In the genomic region with DNA sequence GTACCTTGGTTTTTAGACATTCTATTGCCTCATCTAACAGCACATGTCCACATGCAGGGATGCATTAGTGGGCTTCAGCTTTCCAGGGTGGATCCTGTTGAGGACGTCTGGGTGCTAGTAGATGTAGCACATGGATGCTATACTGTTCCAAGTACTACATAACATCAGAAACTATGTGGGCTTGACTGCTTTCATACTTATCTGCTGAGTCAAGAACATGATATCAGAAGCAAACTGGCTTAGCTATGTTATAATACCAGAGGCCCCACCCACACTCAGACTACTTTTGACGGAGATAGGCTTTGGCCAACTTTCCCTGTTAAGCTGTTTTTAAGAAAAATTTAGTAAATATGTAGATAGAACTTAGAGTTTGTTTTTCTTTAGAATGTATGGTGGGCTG, we compare ENCODE assay signal across 21 mouse cellular contexts. TPM values are rescaled to one million over a fixed set of nuclear protein-coding genes. Genes with fewer than 3 reads are reported as not detected.
DNase-seq lines count a peak whose midpoint lies in the region; ATAC-seq and TF ChIP-seq lines count a peak whose summit lies in the region.
"Had no signal": no experiment of that assay in that cellular context is flagged by ENCODE, and none has a peak within 500 bp of the region (broad histone marks: within the 10 kb centered on the region; RNA-seq: fewer than 3 reads in every experiment).

No protein-coding gene starts in this region.

- no peak overlapping the region for H3K9ac ChIP-seq in midbrain, embryonic 11.5 days (ENCODE audit: low read length)
- no peak overlapping the region for H3K9ac ChIP-seq in hindbrain, embryonic 13.5 days
- H3K9ac ChIP-seq: midbrain, embryonic 13.5 days; neural tube, embryonic 13.5 days had no signal

- WGBS in heart, embryonic 10.5 days: 81% methylated on average over 2 of the region's 2 CpGs
- 93% methylated on average over 2 of the region's 2 CpGs for WGBS in midbrain, embryonic 10.5 days
- WGBS in midbrain, embryonic 11.5 days: 80% methylated on average over 2 of the region's 2 CpGs
- WGBS in hindbrain, embryonic 13.5 days: 89% methylated on average over 2 of the region's 2 CpGs

- peaks cover 54% of the 10 kb centered on the region for H3K36me3 ChIP-seq in heart, embryonic 10.5 days
- H3K36me3 ChIP-seq in midbrain, embryonic 10.5 days: peaks cover 58% of the 10 kb centered on the region
- peaks cover 20% of the 10 kb centered on the region for H3K36me3 ChIP-seq in midbrain, embryonic 11.5 days (ENCODE audit: control insufficient read depth, insufficient read depth, low read length)
- H3K36me3 ChIP-seq in hindbrain, embryonic 13.5 days: peaks cover 26% of the 10 kb centered on the region

- no peak for ATAC-seq in midbrain, embryonic 11.5 days (ENCODE audit: low FRiP score)
- peak; percentile 53 for ATAC-seq in megakaryocyte progenitor cell, adult 5-6 weeks (replicated peaks; ENCODE audit: poor library complexity)
- ATAC-seq in hindbrain, embryonic 13.5 days (ENCODE audit: low FRiP score): no peak
- ATAC-seq: inflammation-experienced regulatory T-cells, adult 6 months; midbrain, embryonic 13.5 days; Patski had no signal

- H3K27me3 ChIP-seq in heart, embryonic 10.5 days (ENCODE audit: insufficient read depth, poor library complexity, severe bottlenecking): peaks cover 5% of the 10 kb centered on the region
- peaks cover 8% of the 10 kb centered on the region; the same call in 1 of the 2 replicates for H3K27me3 ChIP-seq in midbrain, embryonic 10.5 days (ENCODE audit: low read depth, poor library complexity, severe bottlenecking)
- H3K27me3 ChIP-seq in midbrain, embryonic 11.5 days (ENCODE audit: control insufficient read depth, insufficient read depth, low read length): peaks cover 2% of the 10 kb centered on the region; the same call in 1 of the 2 replicates
- peaks cover 4% of the 10 kb centered on the region; the same call in 1 of the 2 replicates for H3K27me3 ChIP-seq in hindbrain, embryonic 13.5 days
- H3K27me3 ChIP-seq: Patski had no signal

- DNase-seq in heart, embryonic 10.5 days (ENCODE audit: low spot score): no peak
- no peak for DNase-seq in heart, adult 18-20 months
- DNase-seq in midbrain, embryonic 10.5 days (ENCODE audit: low spot score): no peak
- DNase-seq in midbrain, embryonic 11.5 days (ENCODE audit: low spot score, missing footprints): no peak
- DNase-seq in frontal cortex, postnatal 36 days (ENCODE audit: low spot score in 2 of 2): no peak
- DNase-seq: adrenal gland, adult 8-10 months; cerebellum, adult 8-10 months; kidney, postnatal 25 days; layer of hippocampus, postnatal 36 days had no signal

- H3K4me3 ChIP-seq in heart, embryonic 10.5 days: 0 out of 2 replicates have a peak overlapping the region, but pooled peaks have one; percentile 5
- H3K4me3 ChIP-seq in midbrain, embryonic 10.5 days: peak overlapping the region; percentile 27; the same call in 1 of the 2 replicates
- no peak overlapping the region for H3K4me3 ChIP-seq in midbrain, embryonic 11.5 days (ENCODE audit: low read depth, low read length)
- peak overlapping the region; percentile 5; the same call in 1 of the 2 replicates for H3K4me3 ChIP-seq in embryonic fibroblast, embryonic 13.5 days (ENCODE audit: insufficient read depth, low read length)
- H3K4me3 ChIP-seq in hindbrain, embryonic 13.5 days: no peak overlapping the region
- H3K4me3 ChIP-seq: neural tube, embryonic 13.5 days had no signal

- no peak for TF ChIP-seq CTCF in embryonic fibroblast, embryonic 13.5 days (IDR thresholded peaks at IDR 0.05; ENCODE audit: borderline replicate concordance, insufficient read depth, low read length)

- H3K27ac ChIP-seq in heart, embryonic 10.5 days: no peak overlapping the region
- no peak overlapping the region for H3K27ac ChIP-seq in midbrain, embryonic 10.5 days (replicated peaks)
- H3K27ac ChIP-seq in midbrain, embryonic 11.5 days (ENCODE audit: low read depth, low read length): no peak overlapping the region
- no peak overlapping the region for H3K27ac ChIP-seq in embryonic fibroblast, embryonic 13.5 days (ENCODE audit: insufficient read depth, low read length)
- no peak overlapping the region for H3K27ac ChIP-seq in hindbrain, embryonic 13.5 days
- H3K27ac ChIP-seq: midbrain, embryonic 13.5 days; neural tube, embryonic 13.5 days had no signal

- peaks cover 13% of the 10 kb centered on the region for H3K4me1 ChIP-seq in heart, embryonic 10.5 days
- H3K4me1 ChIP-seq in midbrain, embryonic 10.5 days: peaks cover 21% of the 10 kb centered on the region
- H3K4me1 ChIP-seq in midbrain, embryonic 11.5 days (ENCODE audit: control insufficient read depth, insufficient read depth, low read length): peaks cover 15% of the 10 kb centered on the region; the same call in 1 of the 2 replicates
- H3K4me1 ChIP-seq in embryonic fibroblast, embryonic 13.5 days (ENCODE audit: control insufficient read depth, insufficient read depth, low read length): peaks cover 2% of the 10 kb centered on the region; the same call in 1 of the 2 replicates
- H3K4me1 ChIP-seq in hindbrain, embryonic 13.5 days (replicated peaks): peaks cover 24% of the 10 kb centered on the region

- no peak for TF ChIP-seq POLR2A in embryonic fibroblast, embryonic 13.5 days (IDR thresholded peaks at IDR 0.05; ENCODE audit: low read depth, low read length)

- no peak overlapping the region for H3K4me2 ChIP-seq in midbrain, embryonic 11.5 days
- no peak overlapping the region for H3K4me2 ChIP-seq in hindbrain, embryonic 13.5 days

- H3K9me3 ChIP-seq in heart, embryonic 10.5 days: no peaks in the 10 kb centered on the region
- H3K9me3 ChIP-seq in midbrain, embryonic 10.5 days (replicated peaks): no peaks in the 10 kb centered on the region
- no peaks in the 10 kb centered on the region for H3K9me3 ChIP-seq in midbrain, embryonic 11.5 days (ENCODE audit: control insufficient read depth, low read length)
- H3K9me3 ChIP-seq in hindbrain, embryonic 13.5 days: no peaks in the 10 kb centered on the region
- H3K9me3 ChIP-seq: midbrain, embryonic 13.5 days; neural tube, embryonic 13.5 days had no signal

RNA-seq across cellular contexts. Expression of a gene that starts 2.8 kb away (rescaled TPM):
- 190 and 198 TPM in 2 replicates for polyA plus RNA-seq in heart, embryonic 10.5 days (2016; fragmentation: Nextera tagmentation; extraction: Ambion mirVana)
- total RNA-seq in heart, adult 18-20 months (2021): 10 to 100 TPM in 1 of 2 experiments, 1 to 10 TPM in 1; 9.5 to 10.1 TPM
- polyA plus RNA-seq in midbrain, embryonic 10.5 days (2016; fragmentation: Nextera tagmentation; extraction: Ambion mirVana): 274 TPM in 2 replicates
- polyA plus RNA-seq in midbrain, embryonic 11.5 days (2014; fragmentation: Nextera tagmentation; extraction: Ambion mirVana): 234 and 249 TPM in 2 replicates
- 167 and 222 TPM in 2 replicates for polyA plus RNA-seq in embryonic fibroblast, embryonic 13.5 days (2011; ENCODE audit: insufficient read length, low read depth, missing spikeins)
- total RNA-seq in megakaryocyte progenitor cell, adult 5-6 weeks (2015): 245 and 255 TPM in 2 replicates
- 673 and 874 TPM in 2 replicates for total RNA-seq in megakaryocyte progenitor cell, adult 5-6 weeks (2017)
- polyA plus RNA-seq in hindbrain, embryonic 13.5 days (2015; fragmentation: Nextera tagmentation; extraction: Ambion mirVana): 58.6 and 59.2 TPM in 2 replicates

RNA-seq across cellular contexts. Expression of a gene that starts 37.2 kb away (rescaled TPM):
- polyA plus RNA-seq in heart, embryonic 10.5 days (2016; fragmentation: Nextera tagmentation; extraction: Ambion mirVana): 0.19 and 0.22 TPM in 2 replicates
- not detected for total RNA-seq in heart, adult 18-20 months (2021)
- polyA plus RNA-seq in midbrain, embryonic 10.5 days (2016; fragmentation: Nextera tagmentation; extraction: Ambion mirVana): 0.35 TPM in 2 replicates
- polyA plus RNA-seq in midbrain, embryonic 11.5 days (2014; fragmentation: Nextera tagmentation; extraction: Ambion mirVana): 0.25 and 0.33 TPM in 2 replicates
- not detected in 2 replicates for polyA plus RNA-seq in embryonic fibroblast, embryonic 13.5 days (2011; ENCODE audit: insufficient read length, low read depth, missing spikeins)
- total RNA-seq in megakaryocyte progenitor cell, adult 5-6 weeks (2015): not detected in 2 replicates
- total RNA-seq in megakaryocyte progenitor cell, adult 5-6 weeks (2017): not detected in 2 replicates
- polyA plus RNA-seq in hindbrain, embryonic 13.5 days (2015; fragmentation: Nextera tagmentation; extraction: Ambion mirVana): 0.60 and 0.85 TPM in 2 replicates
- total RNA-seq: adrenal gland, adult 8-10 months; granulocyte monocyte progenitor cell, adult 5-6 weeks; layer of hippocampus, postnatal 36 days; liver, adult 2 months had no signal
- polyA plus RNA-seq: liver, adult 2 months; Patski; urinary bladder, adult 2 months had no signal

RNA-seq across cellular contexts. Expression of a gene that starts 43.8 kb away (rescaled TPM):
- polyA plus RNA-seq in heart, embryonic 10.5 days (2016; fragmentation: Nextera tagmentation; extraction: Ambion mirVana): 0.04 TPM in 2 replicates
- not detected for total RNA-seq in heart, adult 18-20 months (2021)
- 0.11 and 0.17 TPM in 2 replicates for polyA plus RNA-seq in midbrain, embryonic 10.5 days (2016; fragmentation: Nextera tagmentation; extraction: Ambion mirVana)
- 0.04 and 0.10 TPM in 2 replicates for polyA plus RNA-seq in midbrain, embryonic 11.5 days (2014; fragmentation: Nextera tagmentation; extraction: Ambion mirVana)
- not detected in 2 replicates for polyA plus RNA-seq in embryonic fibroblast, embryonic 13.5 days (2011; ENCODE audit: insufficient read length, low read depth, missing spikeins)
- total RNA-seq in megakaryocyte progenitor cell, adult 5-6 weeks (2015): not detected in 2 replicates
- total RNA-seq in megakaryocyte progenitor cell, adult 5-6 weeks (2017): not detected in 2 replicates
- 0.21 and 0.30 TPM in 2 replicates for polyA plus RNA-seq in hindbrain, embryonic 13.5 days (2015; fragmentation: Nextera tagmentation; extraction: Ambion mirVana)
- total RNA-seq: adrenal gland, adult 8-10 months; granulocyte monocyte progenitor cell, adult 5-6 weeks; layer of hippocampus, postnatal 36 days; liver, adult 2 months had no signal
- polyA plus RNA-seq: frontal cortex, adult 2 months; inflammation-experienced regulatory T-cells, adult 6 months; liver, adult 2 months; neural tube, embryonic 13.5 days; Patski; urinary bladder, adult 2 months had no signal

RNA-seq across cellular contexts. Expression of a gene that starts 55.1 kb away (rescaled TPM):
- polyA plus RNA-seq in heart, embryonic 10.5 days (2016; fragmentation: Nextera tagmentation; extraction: Ambion mirVana): 0.11 TPM in 1 of 2 replicates, not detected in the other
- not detected for total RNA-seq in heart, adult 18-20 months (2021)
- 0.05 and 0.11 TPM in 2 replicates for polyA plus RNA-seq in midbrain, embryonic 10.5 days (2016; fragmentation: Nextera tagmentation; extraction: Ambion mirVana)
- polyA plus RNA-seq in midbrain, embryonic 11.5 days (2014; fragmentation: Nextera tagmentation; extraction: Ambion mirVana): 0.16 TPM in 1 of 2 replicates, not detected in the other
- polyA plus RNA-seq in embryonic fibroblast, embryonic 13.5 days (2011; ENCODE audit: insufficient read length, low read depth, missing spikeins): not detected in 2 replicates
- not detected in 2 replicates for total RNA-seq in megakaryocyte progenitor cell, adult 5-6 weeks (2015)
- not detected in 2 replicates for total RNA-seq in megakaryocyte progenitor cell, adult 5-6 weeks (2017)
- polyA plus RNA-seq in hindbrain, embryonic 13.5 days (2015; fragmentation: Nextera tagmentation; extraction: Ambion mirVana): 0.14 and 0.19 TPM in 2 replicates
- total RNA-seq: adrenal gland, adult 8-10 months; granulocyte monocyte progenitor cell, adult 5-6 weeks; layer of hippocampus, postnatal 36 days; liver, adult 2 months had no signal
- polyA plus RNA-seq: C2C12; inflammation-experienced regulatory T-cells, adult 6 months; liver, adult 2 months; Patski; urinary bladder, adult 2 months had no signal

Comparison
In these comparisons a context has a peak if more than half of its experiments do, and no peak if none do; other contexts are left out.
1. H3K4me3 ChIP-seq: peak in heart, embryonic 10.5 days (single experiment), midbrain, embryonic 10.5 days (single experiment) and embryonic fibroblast, embryonic 13.5 days (single experiment); none in midbrain, embryonic 11.5 days (single experiment) and hindbrain, embryonic 13.5 days (single experiment).